Mouse (Mus musculus): ENCODE measurements at regions not wholly inside any gene's neighbourhood (a gene's known extent, or its start where the extent isn't known, plus 50 kb on each side); places are given as distances from the start of the nearest gene placed in this dataset.

GRCm38 (mm10) chr15:96177911-96178310 is 109.4 kb upstream of the Arid2 start:
- Histone ChIP-seq H3K9me3 (no peaks in the 10 kb centered on the region), H3K27ac (no peak overlapping the region), H3K4me3 (no peak overlapping the region), H3K36me3 (replicated peaks) (no peaks in the 10 kb centered on the region), H3K4me1 (peaks cover 13% of the 10 kb centered on the region), H3K27me3 (ENCODE audit: poor library complexity, severe bottlenecking) (no peaks in the 10 kb centered on the region)
- DNase-seq (ENCODE audit: extremely low spot score, low spot score), result no peak
- 84% methylated on average over 9 of the region's 9 CpGs for WGBS

DNA sequence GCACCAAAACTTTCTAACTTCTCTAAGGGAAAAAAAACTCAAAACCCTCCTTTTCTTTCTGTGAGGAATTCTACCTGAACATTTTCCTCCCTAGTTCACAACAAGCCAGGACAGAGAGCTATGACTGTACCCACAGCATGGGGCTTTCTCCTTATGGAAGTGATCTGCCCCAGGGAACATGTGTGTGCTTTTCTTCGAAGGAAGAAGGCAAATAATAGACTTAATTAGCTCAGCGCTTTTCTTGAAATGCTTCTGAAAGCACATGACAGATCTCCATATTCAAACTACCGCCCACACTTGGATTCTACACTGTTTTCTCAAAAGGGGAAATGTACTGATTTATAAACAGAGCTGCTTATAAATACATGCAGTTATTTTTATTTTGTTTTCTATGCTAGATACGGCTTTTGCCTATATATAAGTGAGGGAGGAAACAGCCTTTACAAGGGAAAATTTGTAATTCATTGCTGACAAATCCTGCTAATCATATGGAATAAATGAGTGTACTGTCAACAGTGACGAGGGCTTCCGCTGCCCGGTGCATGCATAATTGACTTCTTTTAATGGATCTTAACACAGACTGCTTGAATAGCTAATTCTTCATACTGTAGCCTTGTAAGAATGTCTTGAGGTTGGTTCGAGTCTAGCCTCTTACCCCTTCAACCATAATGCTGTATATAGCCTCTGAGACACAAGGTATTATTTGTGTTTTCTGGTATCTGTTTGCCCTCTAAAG is 108.8 kb upstream of the Arid2 start:
- Histone ChIP-seq H3K27ac (no peak overlapping the region), H3K4me3 (no peak overlapping the region), H3K36me3 (replicated peaks) (no peaks in the 10 kb centered on the region), H3K27me3 (ENCODE audit: poor library complexity, severe bottlenecking) (no peaks in the 10 kb centered on the region), H3K9me3 (no peaks in the 10 kb centered on the region), H3K4me1 (peaks cover 13% of the 10 kb centered on the region)
- 80% methylated on average over 8 of the region's 8 CpGs for WGBS
- no peak for DNase-seq (ENCODE audit: extremely low spot score, low spot score)

DNA sequence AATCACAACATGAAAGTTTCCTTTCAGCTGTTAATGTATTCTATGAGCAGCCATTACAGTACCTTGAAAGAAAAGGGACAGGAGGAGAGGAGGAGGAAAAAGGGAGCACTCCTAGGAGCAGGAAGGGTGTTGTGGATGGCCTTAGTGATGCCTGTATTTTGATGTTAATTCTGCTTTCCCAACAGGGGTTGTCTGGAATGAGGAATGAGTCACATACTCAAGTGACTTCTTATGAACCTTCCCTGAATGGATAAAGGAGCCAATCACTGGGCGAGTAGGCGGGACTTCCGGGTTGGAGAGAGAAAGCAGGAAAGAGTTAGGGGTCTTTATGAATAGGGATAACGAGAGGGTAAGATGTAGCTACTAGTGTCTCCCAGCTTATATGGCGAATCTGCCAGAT is 107.8 kb upstream of the Arid2 start:
- Histone ChIP-seq H3K9me3 (no peaks in the 10 kb centered on the region), H3K27me3 (ENCODE audit: poor library complexity, severe bottlenecking) (no peaks in the 10 kb centered on the region), H3K36me3 (replicated peaks) (no peaks in the 10 kb centered on the region), H3K27ac (no peak overlapping the region), H3K4me3 (no peak overlapping the region), H3K4me1 (peaks cover 13% of the 10 kb centered on the region)
- WGBS, result 82% methylated on average over 5 of the region's 5 CpGs
- DNase-seq (ENCODE audit: extremely low spot score, low spot score), result no peak

DNA sequence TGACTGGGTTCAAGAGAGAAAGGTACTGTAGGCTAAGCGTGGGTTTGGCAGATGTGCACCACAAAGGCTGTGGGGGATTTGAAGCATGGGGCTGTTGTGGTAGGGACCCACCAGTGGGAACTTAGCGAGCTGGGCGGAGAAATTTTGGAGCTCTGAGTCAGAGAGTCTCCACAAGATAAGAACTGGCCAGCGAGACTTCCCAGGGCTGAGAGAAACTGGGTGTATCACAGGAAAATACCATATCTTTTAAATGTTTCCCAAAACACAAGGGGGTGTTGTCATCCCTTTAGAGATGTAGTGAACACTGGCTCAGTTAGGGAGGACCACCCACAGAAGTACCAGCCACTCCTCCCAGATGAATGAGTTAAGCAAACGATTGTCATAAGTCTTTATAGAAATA is 107.3 kb upstream of the Arid2 start:
- DNase-seq (ENCODE audit: extremely low spot score, low spot score), result no peak
- Histone ChIP-seq H3K4me1 (peaks cover 17% of the 10 kb centered on the region), H3K9me3 (no peaks in the 10 kb centered on the region), H3K27ac (no peak overlapping the region), H3K27me3 (ENCODE audit: poor library complexity, severe bottlenecking) (no peaks in the 10 kb centered on the region), H3K4me3 (no peak overlapping the region), H3K36me3 (replicated peaks) (no peaks in the 10 kb centered on the region)
- WGBS, result 91% methylated on average over 5 of the region's 5 CpGs

GRCm38 (mm10) chr15:96180977-96181376 is 106.3 kb upstream of the Arid2 start:
- H3K4me1 ChIP-seq, result peaks cover 25% of the 10 kb centered on the region
- 93% methylated on average over 8 of the region's 8 CpGs for WGBS
- no peaks in the 10 kb centered on the region for H3K9me3 ChIP-seq
- DNase-seq (ENCODE audit: extremely low spot score, low spot score), result no peak
- H3K36me3 ChIP-seq (replicated peaks), result no peaks in the 10 kb centered on the region
- H3K4me3 ChIP-seq, result no peak overlapping the region
- no peak overlapping the region for H3K27ac ChIP-seq
- H3K27me3 ChIP-seq (ENCODE audit: poor library complexity, severe bottlenecking), result no peaks in the 10 kb centered on the region

- no peak for DNase-seq (ENCODE audit: extremely low spot score, low spot score)
- 88% methylated on average over 5 of the region's 5 CpGs for WGBS
Observed at GRCm38 (mm10) chr15:96182313-96182712, 105.0 kb upstream of the Arid2 start.

DNA sequence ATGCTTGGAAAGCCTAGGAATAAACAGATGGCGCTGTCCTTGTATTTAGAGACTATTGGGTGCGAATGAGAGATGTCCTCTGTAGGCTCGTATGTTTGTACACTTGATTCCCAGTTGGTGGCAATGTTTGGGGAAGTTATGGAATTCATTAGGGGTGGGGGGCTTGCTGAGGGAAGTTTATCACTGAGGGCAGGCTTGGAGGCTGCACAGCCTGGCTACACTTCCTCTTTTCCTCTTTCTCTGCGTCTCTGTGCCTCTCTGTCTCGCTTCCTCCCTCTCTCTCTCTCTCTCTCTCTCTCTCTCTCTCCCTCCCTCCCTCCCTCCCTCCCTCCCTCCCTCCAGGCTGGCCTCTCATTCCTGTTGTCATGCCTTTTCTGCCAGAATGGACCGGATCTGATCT is 104.2 kb upstream of the Arid2 start:
- peaks cover 25% of the 10 kb centered on the region for H3K4me1 ChIP-seq
- no peaks in the 10 kb centered on the region for H3K27me3 ChIP-seq (ENCODE audit: poor library complexity, severe bottlenecking)
- no peak overlapping the region for H3K27ac ChIP-seq
- WGBS, result 84% methylated on average over 5 of the region's 6 CpGs
- no peaks in the 10 kb centered on the region for H3K9me3 ChIP-seq
- no peaks in the 10 kb centered on the region for H3K36me3 ChIP-seq (replicated peaks)
- no peak for DNase-seq (ENCODE audit: extremely low spot score, low spot score)
- H3K4me3 ChIP-seq, result no peak overlapping the region

More at GRCm38 (mm10) chr15:96182313-96182712, 105.0 kb upstream of the Arid2 start:
- Histone ChIP-seq H3K27ac (no peak overlapping the region), H3K27me3 (ENCODE audit: poor library complexity, severe bottlenecking) (no peaks in the 10 kb centered on the region), H3K4me3 (no peak overlapping the region), H3K4me1 (peaks cover 28% of the 10 kb centered on the region), H3K36me3 (replicated peaks) (no peaks in the 10 kb centered on the region), H3K9me3 (no peaks in the 10 kb centered on the region)

DNA sequence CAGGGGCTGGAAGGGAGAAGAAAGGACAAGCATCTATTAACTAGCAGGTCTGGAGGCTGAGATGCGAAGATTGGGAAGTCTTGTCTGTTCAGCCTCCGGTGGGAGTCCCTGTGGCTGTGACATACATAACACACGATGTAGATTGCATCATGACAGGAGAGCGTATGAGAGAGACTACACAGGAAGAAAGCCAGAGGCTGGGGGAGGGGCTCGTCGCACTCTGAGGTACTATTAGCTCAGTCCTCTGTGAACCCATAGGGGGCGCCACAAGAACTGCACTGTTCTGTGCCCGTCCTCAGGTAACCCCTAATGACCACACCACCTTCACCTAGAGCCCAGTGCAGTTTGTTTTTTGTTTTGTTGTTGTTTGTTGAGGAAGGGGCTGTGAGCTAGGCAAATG is 102.7 kb upstream of the Arid2 start:
- Histone ChIP-seq H3K4me3 (no peak overlapping the region), H3K36me3 (replicated peaks) (no peaks in the 10 kb centered on the region), H3K27me3 (ENCODE audit: poor library complexity, severe bottlenecking) (no peaks in the 10 kb centered on the region), H3K4me1 (peaks cover 15% of the 10 kb centered on the region), H3K27ac (no peak overlapping the region), H3K9me3 (no peaks in the 10 kb centered on the region)
- 69% methylated on average over 8 of the region's 8 CpGs for WGBS
- no peak for DNase-seq (ENCODE audit: extremely low spot score, low spot score)

DNA sequence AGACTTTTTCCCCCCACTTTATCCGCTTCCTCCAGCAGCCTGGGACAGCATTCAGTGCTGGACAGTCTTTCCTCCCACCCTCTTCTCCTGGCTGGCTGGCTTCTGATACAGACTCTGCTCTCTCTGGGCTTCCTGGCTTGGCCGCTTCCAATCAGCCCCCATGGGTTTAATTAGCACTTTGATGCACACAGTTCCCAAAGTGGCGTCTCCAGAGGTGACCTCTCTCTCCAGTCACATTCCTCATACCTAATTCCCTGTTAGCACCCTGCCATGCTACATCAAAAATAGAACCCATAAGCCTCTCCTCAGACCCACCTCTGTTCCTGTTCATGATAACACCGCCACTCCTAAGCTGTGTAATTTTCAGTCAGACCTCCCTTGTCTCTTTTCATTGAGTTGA is 101.9 kb upstream of the Arid2 start:
- no peak overlapping the region for H3K27ac ChIP-seq
- no peaks in the 10 kb centered on the region for H3K36me3 ChIP-seq (replicated peaks)
- H3K27me3 ChIP-seq (ENCODE audit: poor library complexity, severe bottlenecking), result no peaks in the 10 kb centered on the region
- peaks cover 15% of the 10 kb centered on the region for H3K4me1 ChIP-seq
- 26% methylated on average over 4 of the region's 4 CpGs for WGBS
- no peak overlapping the region for H3K4me3 ChIP-seq
- DNase-seq (ENCODE audit: extremely low spot score, low spot score), result no peak
- no peaks in the 10 kb centered on the region for H3K9me3 ChIP-seq

DNA sequence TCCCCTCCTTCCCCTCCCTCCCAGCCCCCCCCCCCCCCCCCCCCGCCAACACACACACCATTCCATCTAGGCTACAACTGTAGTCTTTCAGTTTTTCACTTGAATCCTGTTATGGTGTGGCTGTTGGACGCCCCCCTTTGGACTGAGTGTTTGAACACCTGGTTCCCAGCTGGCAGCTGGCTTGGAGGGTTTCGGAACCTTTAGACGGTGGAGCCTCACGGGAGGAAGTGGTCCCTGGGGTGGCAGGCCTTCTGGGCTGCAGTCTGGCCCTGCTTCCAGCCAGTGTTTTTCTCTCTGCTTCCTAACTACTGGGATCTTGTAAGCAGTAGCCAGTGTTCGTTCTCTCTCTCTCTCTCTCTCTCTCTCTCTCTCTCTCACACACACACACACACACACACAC is 101.4 kb upstream of the Arid2 start:
- DNase-seq (ENCODE audit: extremely low spot score, low spot score), result no peak
- Histone ChIP-seq H3K9me3 (no peaks in the 10 kb centered on the region), H3K27me3 (ENCODE audit: poor library complexity, severe bottlenecking) (no peaks in the 10 kb centered on the region), H3K4me1 (peaks cover 15% of the 10 kb centered on the region), H3K4me3 (no peak overlapping the region), H3K27ac (no peak overlapping the region), H3K36me3 (replicated peaks) (no peaks in the 10 kb centered on the region)
- WGBS, result 43% methylated on average over 5 of the region's 6 CpGs

GRCm38 (mm10) chr15:96189551-96189950 is 97.8 kb upstream of the Arid2 start:
- no peaks in the 10 kb centered on the region for H3K9me3 ChIP-seq
- DNase-seq (ENCODE audit: extremely low spot score, low spot score), result no peak
- no peak overlapping the region for H3K27ac ChIP-seq
- WGBS, result 79% methylated on average over 2 of the region's 2 CpGs
- no peaks in the 10 kb centered on the region for H3K36me3 ChIP-seq (replicated peaks)
- no peak overlapping the region for H3K4me3 ChIP-seq
- H3K27me3 ChIP-seq (ENCODE audit: poor library complexity, severe bottlenecking), result no peaks in the 10 kb centered on the region
- H3K4me1 ChIP-seq, result peaks cover 15% of the 10 kb centered on the region

DNA sequence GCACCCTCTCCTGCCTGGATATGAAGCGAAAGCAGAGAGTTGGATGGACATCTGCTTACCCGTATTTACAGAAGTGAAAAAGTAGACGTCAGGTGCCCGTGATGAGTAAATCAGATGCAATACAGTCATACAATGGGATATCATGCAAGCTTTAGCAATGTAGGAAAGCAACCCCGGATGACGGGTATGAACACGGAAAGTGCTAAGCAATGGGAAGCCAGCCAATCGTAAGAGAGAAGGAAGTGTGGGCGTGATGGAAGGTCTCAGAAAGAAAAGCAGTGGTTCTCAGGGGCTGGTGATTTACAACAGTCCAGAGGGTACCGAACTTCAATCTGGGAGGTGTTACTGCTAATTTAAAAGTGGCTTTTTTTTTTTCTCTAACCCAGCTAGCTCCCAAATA is 89.9 kb upstream of the Arid2 start:
- H3K9me3 ChIP-seq, result no peaks in the 10 kb centered on the region
- 88% methylated on average over 10 of the region's 10 CpGs for WGBS
- no peaks in the 10 kb centered on the region for H3K27me3 ChIP-seq (ENCODE audit: poor library complexity, severe bottlenecking)
- no peak overlapping the region for H3K4me3 ChIP-seq
- no peak overlapping the region for H3K27ac ChIP-seq
- H3K4me1 ChIP-seq, result no peaks in the 10 kb centered on the region
- H3K36me3 ChIP-seq (replicated peaks), result no peaks in the 10 kb centered on the region
- no peak for DNase-seq (ENCODE audit: extremely low spot score, low spot score)

DNA sequence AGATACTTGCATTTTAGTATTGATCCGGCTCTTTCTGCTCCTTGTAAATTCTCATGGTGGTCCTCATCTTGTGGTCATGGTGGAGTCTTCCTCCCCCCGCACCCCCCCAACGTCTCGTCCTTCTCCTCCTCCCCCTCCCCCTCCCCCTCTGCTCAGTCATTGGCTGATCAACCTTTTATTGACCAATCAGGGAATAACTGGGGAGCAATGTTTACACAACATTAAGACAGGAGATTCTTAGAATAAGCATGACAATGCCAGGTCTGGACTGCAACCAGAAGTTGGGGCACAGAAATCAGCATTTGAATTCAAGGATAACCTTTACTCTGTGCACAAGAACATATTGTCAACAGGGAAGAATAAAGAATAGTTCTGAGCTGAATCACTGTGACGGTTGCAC is 89.4 kb upstream of the Arid2 start:
- Histone ChIP-seq H3K4me3 (no peak overlapping the region), H3K27ac (no peak overlapping the region), H3K4me1 (no peaks in the 10 kb centered on the region), H3K36me3 (replicated peaks) (no peaks in the 10 kb centered on the region), H3K9me3 (no peaks in the 10 kb centered on the region), H3K27me3 (ENCODE audit: poor library complexity, severe bottlenecking) (no peaks in the 10 kb centered on the region)
- 57% methylated on average over 5 of the region's 5 CpGs for WGBS
- DNase-seq (ENCODE audit: extremely low spot score, low spot score), result no peak

DNA sequence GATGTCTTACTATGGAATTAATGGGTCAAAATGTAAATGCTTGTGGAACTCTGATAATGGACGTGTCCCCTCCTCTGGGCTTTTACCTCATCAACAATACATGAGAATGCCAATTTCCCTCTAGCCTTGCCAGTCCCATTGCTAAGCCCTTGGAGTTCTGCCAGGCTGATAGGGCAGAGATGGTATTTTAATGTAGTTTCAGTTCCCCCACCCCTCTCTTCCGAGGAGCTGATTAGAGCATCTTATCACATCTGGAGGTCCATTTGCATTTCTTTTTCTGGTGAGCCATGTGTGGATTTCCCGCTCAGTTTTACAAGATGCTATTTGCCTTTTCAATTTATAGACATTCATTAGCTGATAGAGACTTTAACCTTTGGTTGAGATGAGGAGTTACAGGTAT is 86.0 kb upstream of the Arid2 start:
- 88% methylated on average over 3 of the region's 3 CpGs for WGBS
- Histone ChIP-seq H3K27ac (no peak overlapping the region), H3K36me3 (replicated peaks) (no peaks in the 10 kb centered on the region), H3K4me3 (no peak overlapping the region), H3K4me1 (no peaks in the 10 kb centered on the region), H3K9me3 (no peaks in the 10 kb centered on the region), H3K27me3 (ENCODE audit: poor library complexity, severe bottlenecking) (no peaks in the 10 kb centered on the region)
- no peak for DNase-seq (ENCODE audit: extremely low spot score, low spot score)
